ENCODE assay signal across 11 mouse cellular contexts in genomic region chr2:166678959-166679759, GRCm38 (mm10). TPM values are rescaled to one million over a fixed set of nuclear protein-coding genes. Genes with fewer than 3 reads are reported as not detected.
DNase-seq lines count a peak whose midpoint lies in the region; ATAC-seq and TF ChIP-seq lines count a peak whose summit lies in the region.
"Had no signal": no experiment of that assay in that cellular context is flagged by ENCODE, and none has a peak within 500 bp of the region (broad histone marks: within the 10 kb centered on the region; RNA-seq: fewer than 3 reads in every experiment).

No protein-coding gene starts in this region.

- no peaks in the 10 kb centered on the region for H3K9me3 ChIP-seq in ES-Bruce4 (replicated peaks; ENCODE audit: control insufficient read depth, insufficient read depth, low read length, poor library complexity, severe bottlenecking)
- no peaks in the 10 kb centered on the region for H3K9me3 ChIP-seq in forebrain, embryonic 15.5 days
- H3K9me3 ChIP-seq in midbrain, embryonic 11.5 days (ENCODE audit: control insufficient read depth, low read length) = no peaks in the 10 kb centered on the region
- H3K9me3 ChIP-seq in liver, embryonic 12.5 days (replicated peaks) = no peaks in the 10 kb centered on the region

- no peak overlapping the region; the same call in 1 of the 2 replicates for H3K4me2 ChIP-seq in forebrain, embryonic 15.5 days (replicated peaks)
- H3K4me2 ChIP-seq in midbrain, embryonic 11.5 days = peak overlapping the region; percentile 37
- H3K4me2 ChIP-seq in liver, embryonic 12.5 days = no peak overlapping the region
- H3K4me2 ChIP-seq: liver, embryonic 11.5 days had no signal

- H3K27ac ChIP-seq in ES-Bruce4 (ENCODE audit: insufficient read depth, low read length) = no peak overlapping the region
- peak overlapping the region; percentile 79 for H3K27ac ChIP-seq in forebrain, embryonic 15.5 days (replicated peaks)
- H3K27ac ChIP-seq in midbrain, embryonic 11.5 days (ENCODE audit: low read depth, low read length) = peak overlapping the region; percentile 88
- H3K27ac ChIP-seq in liver, embryonic 12.5 days = no peak overlapping the region

- H3K4me3 ChIP-seq in ES-Bruce4 (ENCODE audit: low read depth, low read length) = no peak overlapping the region
- H3K4me3 ChIP-seq in forebrain, embryonic 15.5 days = no peak overlapping the region
- no peak overlapping the region for H3K4me3 ChIP-seq in midbrain, embryonic 11.5 days (ENCODE audit: low read depth, low read length)
- H3K4me3 ChIP-seq in liver, embryonic 12.5 days = no peak overlapping the region
- H3K4me3 ChIP-seq: erythroblast, embryonic 14.5 days had no signal

- ATAC-seq in forebrain, embryonic 15.5 days (replicated peaks) = peak; percentile 79
- peak; percentile 90 for ATAC-seq in midbrain, embryonic 11.5 days (ENCODE audit: low FRiP score)
- no peak for ATAC-seq in liver, embryonic 12.5 days

- H3K36me3 ChIP-seq in ES-Bruce4 (ENCODE audit: control insufficient read depth, insufficient read depth, low read length, poor library complexity, severe bottlenecking) = no peaks in the 10 kb centered on the region
- no peaks in the 10 kb centered on the region for H3K36me3 ChIP-seq in forebrain, embryonic 15.5 days
- H3K36me3 ChIP-seq in midbrain, embryonic 11.5 days (ENCODE audit: control insufficient read depth, insufficient read depth, low read length) = no peaks in the 10 kb centered on the region
- no peaks in the 10 kb centered on the region for H3K36me3 ChIP-seq in liver, embryonic 12.5 days

- no peak for TF ChIP-seq POLR2A in ES-Bruce4 (IDR thresholded peaks at IDR 0.05; ENCODE audit: insufficient read depth, low read length)
- TF ChIP-seq POLR2A in brain, embryonic 14.5 days (IDR thresholded peaks at IDR 0.05; ENCODE audit: borderline replicate concordance, extremely low read depth, insufficient read depth, insufficient read length, poor library complexity, severe bottlenecking) = no peak

- no peak for TF ChIP-seq CTCF in ES-Bruce4 (IDR thresholded peaks at IDR 0.05; ENCODE audit: low read depth, low read length)
- no peak for TF ChIP-seq CTCF in brain, embryonic 14.5 days (IDR thresholded peaks at IDR 0.05; ENCODE audit: borderline replicate concordance, extremely low read depth, insufficient read depth, insufficient read length)

- DNase-seq in brain, embryonic 14.5 days (ENCODE audit: low read depth) = peak; percentile 92
- DNase-seq in midbrain, embryonic 11.5 days (ENCODE audit: low spot score, missing footprints) = peak; percentile 98
- no peak for DNase-seq in urinary bladder, postnatal 4 days (ENCODE audit: low spot score in 2 of 2)
- no peak for DNase-seq in adrenal gland, postnatal 10 days
- no peak for DNase-seq in frontal cortex, postnatal 10 days (ENCODE audit: low spot score in 2 of 2)
- DNase-seq: heart, postnatal 14 days had no signal

- H3K9ac ChIP-seq in ES-Bruce4 (ENCODE audit: low read depth, poor library complexity, severe bottlenecking) = no peak overlapping the region
- H3K9ac ChIP-seq in forebrain, embryonic 15.5 days (replicated peaks) = no peak overlapping the region
- peak overlapping the region; percentile 50 for H3K9ac ChIP-seq in midbrain, embryonic 11.5 days (ENCODE audit: low read length)
- H3K9ac ChIP-seq in liver, embryonic 12.5 days = no peak overlapping the region

- 11% methylated on average over 13 of the region's 13 CpGs for WGBS in forebrain, embryonic 15.5 days
- WGBS in midbrain, embryonic 11.5 days = 18% methylated on average over 13 of the region's 13 CpGs
- 63% methylated on average over 13 of the region's 13 CpGs for WGBS in liver, embryonic 12.5 days (ENCODE audit: insufficient replicate concordance)

- peaks cover 18% of the 10 kb centered on the region for H3K4me1 ChIP-seq in ES-Bruce4 (ENCODE audit: control insufficient read depth, insufficient read depth, low read length)
- peaks cover 74% of the 10 kb centered on the region for H3K4me1 ChIP-seq in forebrain, embryonic 15.5 days
- H3K4me1 ChIP-seq in midbrain, embryonic 11.5 days (ENCODE audit: control insufficient read depth, insufficient read depth, low read length) = peaks cover 74% of the 10 kb centered on the region
- peaks cover 49% of the 10 kb centered on the region for H3K4me1 ChIP-seq in liver, embryonic 12.5 days

- H3K27me3 ChIP-seq in ES-Bruce4 (ENCODE audit: control insufficient read depth, insufficient read depth, low read length, poor library complexity, severe bottlenecking) = no peaks in the 10 kb centered on the region
- H3K27me3 ChIP-seq in forebrain, embryonic 15.5 days = no peaks in the 10 kb centered on the region
- H3K27me3 ChIP-seq in midbrain, embryonic 11.5 days (ENCODE audit: control insufficient read depth, insufficient read depth, low read length) = no peaks in the 10 kb centered on the region
- H3K27me3 ChIP-seq in liver, embryonic 12.5 days (replicated peaks) = peaks cover 3% of the 10 kb centered on the region

- peak; percentile 67 for TF ChIP-seq EP300 in ES-Bruce4 (IDR thresholded peaks at IDR 0.05; ENCODE audit: insufficient read depth, low read depth, low read length)

RNA-seq across cellular contexts. Expression of gene Prex1, which starts 34.5 kb away (rescaled TPM):
- 10.0 and 10.2 TPM in 2 replicates for polyA plus RNA-seq in ES-Bruce4 (2011; ENCODE audit: insufficient read depth, insufficient read length, low read depth, missing spikeins)
- 49.4 and 55.7 TPM in 2 replicates for polyA plus RNA-seq in brain, embryonic 14.5 days (2012; rRNA removed)
- 38.8 and 43.9 TPM in 2 replicates for polyA plus RNA-seq in forebrain, embryonic 15.5 days (2015; fragmentation: Nextera tagmentation; extraction: Ambion mirVana)
- polyA plus RNA-seq in midbrain, embryonic 11.5 days (2014; fragmentation: Nextera tagmentation; extraction: Ambion mirVana) = 16.5 and 19.8 TPM in 2 replicates
- 16.4 and 17.5 TPM in 2 replicates for polyA plus RNA-seq in liver, embryonic 12.5 days (2016; fragmentation: Nextera tagmentation; extraction: Ambion mirVana)
- 10 to 100 TPM; 14.2 to 17.1 TPM for total RNA-seq in adrenal gland, postnatal 10 days (2021)

Comparison
In these comparisons a context has a peak if more than half of its experiments do, and no peak if none do; other contexts are left out.
1. H3K27ac ChIP-seq: peak in forebrain, embryonic 15.5 days (single experiment) and midbrain, embryonic 11.5 days (single experiment); none in ES-Bruce4 (single experiment) and liver, embryonic 12.5 days (single experiment).
2. DNase-seq: peak in brain, embryonic 14.5 days (single experiment) and midbrain, embryonic 11.5 days (single experiment); none in urinary bladder, postnatal 4 days (0 of 2), adrenal gland, postnatal 10 days (single experiment) and frontal cortex, postnatal 10 days (0 of 2).